Mouse (Mus musculus) urinary bladder, postnatal 36 days (tissue): Measurements from ENCODE around the gene Clstn3.
A peak's percentile ranks its signal among the peaks of the same experiment; 100 is the strongest.
"Not testable (repeated sequence)": the region's sequence is repeated elsewhere in the genome, so short reads cannot be mapped to it uniquely, and the experiment has no call there.

Source experiments
- DNase-seq, 2 experiments: peaks; one replicate each; pipeline ENCODE4 v3.0.0; 2022; ENCODE audit warnings: low spot score in 2 of 2, mixed read lengths in 1 of 2

Gene Clstn3

GRCm38 (mm10) chr6:124464305-124465271, at the start of gene Clstn3:
Gene Clstn3, minus strand, starts transcription at chr6:124464794.
- DNase-seq = peak; percentile 24 to 54

- DNase-seq = peak; percentile 63 to 64
Measured at GRCm38 (mm10) chr6:124512355-124512836, 47.8 kb upstream of the Clstn3 start, which contains the start of gene C1ra. Gene C1ra, plus strand, starts transcription at chr6:124512405.

- no peak for DNase-seq
Measured at GRCm38 (mm10) chr6:124511936-124512335, 47.3 kb upstream of the Clstn3 start.

GRCm38 (mm10) chr6:124509192-124509591, 44.6 kb upstream of the Clstn3 start:
- DNase-seq = not testable (repeated sequence)

- DNase-seq = no peak
Measured at GRCm38 (mm10) chr6:124508292-124508691, 43.7 kb upstream of the Clstn3 start.

- DNase-seq = no peak
Measured at GRCm38 (mm10) chr6:124506991-124507390, 42.4 kb upstream of the Clstn3 start.

- peak in 1 of 2 experiments; percentile 20 for DNase-seq
Measured at GRCm38 (mm10) chr6:124505028-124505427, 40.4 kb upstream of the Clstn3 start.

GRCm38 (mm10) chr6:124502021-124502420, 37.4 kb upstream of the Clstn3 start:
- no peak for DNase-seq

GRCm38 (mm10) chr6:124501473-124501872, 36.9 kb upstream of the Clstn3 start:
- peak; percentile 52 to 59 for DNase-seq

GRCm38 (mm10) chr6:124499914-124500566, 35.4 kb upstream of the Clstn3 start:
- no peak for DNase-seq

- no peak for DNase-seq
Measured at GRCm38 (mm10) chr6:124496054-124496453, 31.5 kb upstream of the Clstn3 start.

- peak in 1 of 2 experiments; percentile 38 for DNase-seq
Measured at GRCm38 (mm10) chr6:124493886-124494285, 29.3 kb upstream of the Clstn3 start.

- DNase-seq = peak; percentile 80 to 84
Measured at GRCm38 (mm10) chr6:124492842-124493561, 28.4 kb upstream of the Clstn3 start, which contains the start of gene C1rl. Gene C1rl, plus strand, starts transcription at chr6:124493113.

GRCm38 (mm10) chr6:124491427-124491826, 26.8 kb upstream of the Clstn3 start:
- DNase-seq = no peak

GRCm38 (mm10) chr6:124488952-124489351, 24.4 kb upstream of the Clstn3 start:
- no peak for DNase-seq

GRCm38 (mm10) chr6:124487509-124487908, 22.9 kb upstream of the Clstn3 start:
- DNase-seq = no peak

GRCm38 (mm10) chr6:124485414-124486144, 21.0 kb upstream of the Clstn3 start:
- DNase-seq = no peak

- no peak for DNase-seq
Measured at GRCm38 (mm10) chr6:124484851-124485250, 20.3 kb upstream of the Clstn3 start.

GRCm38 (mm10) chr6:124483831-124484230, 19.2 kb upstream of the Clstn3 start:
- DNase-seq = not testable (repeated sequence)

GRCm38 (mm10) chr6:124481571-124481970, 17.0 kb upstream of the Clstn3 start:
- DNase-seq = peak in 1 of 2 experiments; percentile 49

- DNase-seq = no peak
Measured at GRCm38 (mm10) chr6:124480295-124480694, 15.7 kb upstream of the Clstn3 start.
